In genomic region chr1:55874868-55875144, GRCm38 (mm10) we compare ENCODE assay signal across 8 mouse cellular contexts.
DNase-seq lines count a peak whose midpoint lies in the region; ATAC-seq and TF ChIP-seq lines count a peak whose summit lies in the region.

No protein-coding gene starts in this region.

- no peak for TF ChIP-seq RAD21 in CH12.LX (IDR thresholded peaks at IDR 0.05; ENCODE audit: low read depth, low read length)

- no peak for ATAC-seq in intestine, postnatal 0 days
- no peak for ATAC-seq in intestine, embryonic 16.5 days
- peak; percentile 41; the same call in 1 of the 2 replicates for ATAC-seq in hindbrain, embryonic 14.5 days (ENCODE audit: low FRiP score)
- ATAC-seq in heart, embryonic 11.5 days (replicated peaks; ENCODE audit: insufficient number of reproducible peaks, low FRiP score, low TSS enrichment) = no peak

- H3K36me3 ChIP-seq in intestine, postnatal 0 days (ENCODE audit: control insufficient read depth, insufficient read depth) = no peaks in the 10 kb centered on the region
- no peaks in the 10 kb centered on the region for H3K36me3 ChIP-seq in intestine, embryonic 16.5 days (ENCODE audit: control insufficient read depth, insufficient read depth, low read length)
- H3K36me3 ChIP-seq in CH12.LX (replicated peaks in 1 of 2; ENCODE audit: control insufficient read depth in 1 of 2, insufficient read depth in 1 of 2, low read length in 1 of 2) = no peaks in the 10 kb centered on the region
- H3K36me3 ChIP-seq in hindbrain, embryonic 14.5 days (replicated peaks; ENCODE audit: control insufficient read depth, insufficient read depth) = no peaks in the 10 kb centered on the region
- H3K36me3 ChIP-seq in heart, embryonic 11.5 days (ENCODE audit: control insufficient read depth, insufficient read depth, low read length) = no peaks in the 10 kb centered on the region

- no peak overlapping the region for H3K4me2 ChIP-seq in intestine, postnatal 0 days (replicated peaks; ENCODE audit: low read depth)
- no peak overlapping the region for H3K4me2 ChIP-seq in intestine, embryonic 16.5 days (ENCODE audit: low read depth, low read length)
- H3K4me2 ChIP-seq in CH12.LX (ENCODE audit: insufficient read depth, low read depth, poor library complexity, severe bottlenecking) = peak overlapping the region; percentile 6; the same call in 1 of the 2 replicates
- H3K4me2 ChIP-seq in hindbrain, embryonic 14.5 days (replicated peaks) = no peak overlapping the region
- H3K4me2 ChIP-seq in heart, embryonic 11.5 days = no peak overlapping the region

- no peaks in the 10 kb centered on the region for H3K9me3 ChIP-seq in intestine, postnatal 0 days (ENCODE audit: control insufficient read depth)
- no peaks in the 10 kb centered on the region for H3K9me3 ChIP-seq in intestine, embryonic 16.5 days (ENCODE audit: control insufficient read depth, low read length)
- peaks cover 2% of the 10 kb centered on the region for H3K9me3 ChIP-seq in CH12.LX (replicated peaks; ENCODE audit: low read length)
- H3K9me3 ChIP-seq in hindbrain, embryonic 14.5 days (ENCODE audit: control insufficient read depth, low read length) = peaks cover 1% of the 10 kb centered on the region; the same call in 1 of the 2 replicates
- no peaks in the 10 kb centered on the region; the same call in 1 of the 2 replicates for H3K9me3 ChIP-seq in heart, embryonic 11.5 days (replicated peaks; ENCODE audit: control insufficient read depth, low read length)

- no peak overlapping the region for H3K27ac ChIP-seq in intestine, postnatal 0 days (ENCODE audit: low read depth, low read length)
- no peak overlapping the region for H3K27ac ChIP-seq in intestine, embryonic 16.5 days (ENCODE audit: low read length)
- H3K27ac ChIP-seq in CH12.LX (ENCODE audit: insufficient read depth, low read depth) = no peak overlapping the region
- no peak overlapping the region for H3K27ac ChIP-seq in hindbrain, embryonic 14.5 days
- H3K27ac ChIP-seq in heart, embryonic 11.5 days (ENCODE audit: low read depth, low read length) = no peak overlapping the region

- H3K27me3 ChIP-seq in intestine, postnatal 0 days (replicated peaks; ENCODE audit: control insufficient read depth, insufficient read depth, low read length) = no peaks in the 10 kb centered on the region; the same call in 1 of the 2 replicates
- H3K27me3 ChIP-seq in intestine, embryonic 16.5 days (replicated peaks; ENCODE audit: control insufficient read depth, insufficient read depth, low read length) = no peaks in the 10 kb centered on the region
- no peaks in the 10 kb centered on the region for H3K27me3 ChIP-seq in CH12.LX (replicated peaks)
- no peaks in the 10 kb centered on the region for H3K27me3 ChIP-seq in hindbrain, embryonic 14.5 days (ENCODE audit: control insufficient read depth, insufficient read depth, low read length)
- no peaks in the 10 kb centered on the region for H3K27me3 ChIP-seq in heart, embryonic 11.5 days (ENCODE audit: control insufficient read depth, insufficient read depth, low read length)

- TF ChIP-seq EP300 in CH12.LX (IDR thresholded peaks at IDR 0.05; ENCODE audit: low read length) = no peak

- DNase-seq in 3134 (ENCODE audit: extremely low read depth, insufficient read length, low spot score) (peak; percentile 18), CH12.LX (ENCODE audit: extremely low read depth) (peak; percentile 37)
- peak; percentile 63 for DNase-seq in hindbrain, embryonic 14.5 days (ENCODE audit: low spot score)
- DNase-seq in spleen, adult 18-20 months = no peak
- DNase-seq in urinary bladder, postnatal 4 days (ENCODE audit: low spot score in 2 of 2) = no peak

- in situ Hi-C loops in CH12.LX (cut with MboI; ENCODE audit: low pct_ligation_motif_present, low pct_unique_long_range_greater_than_20kb, low sequenced_read_pairs) = loop anchor here (25.0 kb wide), 3 partner anchors 463 to 1337 kb away; partner anchors contain the start of genes Plcl1 and Satb2

- H3K79me2 ChIP-seq in CH12.LX (replicated peaks; ENCODE audit: control insufficient read depth, extremely low read depth, insufficient read depth, poor library complexity, severe bottlenecking) = no peaks in the 10 kb centered on the region

- peak; percentile 61 for TF ChIP-seq CTCF in intestine, postnatal 0 days (IDR thresholded peaks at IDR 0.05; ENCODE audit: low read depth)
- TF ChIP-seq CTCF in CH12.LX (conservative IDR thresholded peaks at IDR 0.05 in 1 of 2, IDR thresholded peaks at IDR 0.05 in 1 of 2; ENCODE audit: low read depth in 2 of 2, low read length in 2 of 2) = peak; percentile 45 to 63

- no peak for TF ChIP-seq POLR2A in CH12.LX (IDR thresholded peaks at IDR 0.05; ENCODE audit: low read depth, low read length)

- no peaks in the 10 kb centered on the region for H3K4me1 ChIP-seq in intestine, postnatal 0 days (replicated peaks; ENCODE audit: control insufficient read depth, insufficient read depth, low read length)
- no peaks in the 10 kb centered on the region for H3K4me1 ChIP-seq in intestine, embryonic 16.5 days (ENCODE audit: control insufficient read depth, insufficient read depth, low read length)
- H3K4me1 ChIP-seq in CH12.LX (ENCODE audit: control insufficient read depth in 1 of 2, insufficient read depth in 2 of 2) = peaks cover 0 to 4% of the 10 kb centered on the region in 2 experiments; a peak in 1 of 4 replicates
- no peaks in the 10 kb centered on the region for H3K4me1 ChIP-seq in hindbrain, embryonic 14.5 days (replicated peaks; ENCODE audit: control insufficient read depth, insufficient read depth, low read length)
- no peaks in the 10 kb centered on the region for H3K4me1 ChIP-seq in heart, embryonic 11.5 days (ENCODE audit: control insufficient read depth, insufficient read depth, low read length)

- no peak overlapping the region for H3K4me3 ChIP-seq in intestine, postnatal 0 days (ENCODE audit: low read depth, low read length)
- H3K4me3 ChIP-seq in intestine, embryonic 16.5 days (ENCODE audit: low read length) = no peak overlapping the region
- H3K4me3 ChIP-seq in CH12.LX (replicated peaks in 1 of 3; ENCODE audit: low read depth in 2 of 3, low read length in 2 of 3, poor library complexity in 1 of 3) = no peak overlapping the region
- H3K4me3 ChIP-seq in hindbrain, embryonic 14.5 days (replicated peaks; ENCODE audit: low read length) = no peak overlapping the region
- no peak overlapping the region for H3K4me3 ChIP-seq in heart, embryonic 11.5 days (ENCODE audit: low read depth, low read length)

- WGBS in intestine, postnatal 0 days = 72% methylated on average over 4 of the region's 4 CpGs
- WGBS in intestine, embryonic 16.5 days = 71% methylated on average over 4 of the region's 4 CpGs
- WGBS in hindbrain, embryonic 14.5 days = 74% methylated on average over 4 of the region's 4 CpGs
- 62% methylated on average over 4 of the region's 4 CpGs for WGBS in heart, embryonic 11.5 days (ENCODE audit: insufficient replicate concordance)

- no peak overlapping the region for H3K9ac ChIP-seq in intestine, postnatal 0 days (ENCODE audit: low read depth, low read length)
- no peak overlapping the region for H3K9ac ChIP-seq in intestine, embryonic 16.5 days (ENCODE audit: low read depth, low read length)
- no peak overlapping the region for H3K9ac ChIP-seq in CH12.LX (ENCODE audit: insufficient read depth, low read depth)
- H3K9ac ChIP-seq in hindbrain, embryonic 14.5 days = no peak overlapping the region
- H3K9ac ChIP-seq in heart, embryonic 11.5 days (ENCODE audit: low read depth, low read length) = no peak overlapping the region

- dilution Hi-C loops in CH12.LX (cut with MboI; ENCODE audit: extremely low pct_ligation_motif_present, extremely low pct_unique_long_range_greater_than_20kb, low sequenced_read_pairs) = no loop called here

TF ChIP-seq in CH12.LX, 34 proteins besides CTCF, POLR2A, EP300 and RAD21:
- TF ChIP-seq GABPA (IDR thresholded peaks at IDR 0.05; ENCODE audit: insufficient replicate concordance, low read depth, low read length) (no peak), NRF1 (IDR thresholded peaks at IDR 0.05; ENCODE audit: low read depth, low read length) (no peak), USF2 (conservative IDR thresholded peaks at IDR 0.05; ENCODE audit: low read depth, low read length) (no peak), MAFK (IDR thresholded peaks at IDR 0.05; ENCODE audit: insufficient replicate concordance, low read length) (no peak), ZNF384 (IDR thresholded peaks at IDR 0.05; ENCODE audit: low read depth, low read length) (no peak), ELF1 (IDR thresholded peaks at IDR 0.05; ENCODE audit: low read depth, low read length) (no peak), ZC3H11A (IDR thresholded peaks at IDR 0.05; ENCODE audit: low read depth, low read length) (no peak), HCFC1 (IDR thresholded peaks at IDR 0.05; ENCODE audit: low read depth, low read length) (no peak)

Comparison
In these comparisons a context has a peak if more than half of its experiments do, and no peak if none do; other contexts are left out.
1. DNase-seq: peak in 3134 (single experiment), CH12.LX (single experiment) and hindbrain, embryonic 14.5 days (single experiment); none in spleen, adult 18-20 months (0 of 2) and urinary bladder, postnatal 4 days (0 of 2).